Mouse (Mus musculus): Measurements from ENCODE around the gene Efna3. TPM values are rescaled to one million over a fixed set of nuclear protein-coding genes. Genes with fewer than 3 reads are reported as not detected.

The Efna3 gene
- polyA plus RNA-seq, 1 experiment from 2014 or later: 10.7 TPM

DNA sequence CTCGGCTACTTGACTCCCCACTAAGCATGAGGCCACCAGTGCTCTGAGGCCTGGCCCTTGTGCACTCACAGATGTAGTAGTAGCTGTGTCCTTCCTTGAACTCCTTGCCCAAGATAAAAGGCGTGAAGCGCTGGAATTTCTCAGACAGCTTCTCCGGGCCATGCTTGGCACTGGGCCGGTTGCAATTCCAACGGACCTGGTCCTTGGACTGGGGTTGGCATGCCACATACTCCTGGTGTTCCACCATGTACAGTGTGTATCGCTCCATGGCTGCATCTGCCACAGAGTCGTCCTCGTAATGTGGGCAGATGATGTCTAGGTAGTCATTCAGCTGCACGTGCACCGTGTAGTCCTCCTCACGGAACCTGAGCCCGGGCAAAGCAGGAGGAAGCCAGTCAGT lies 46.7 kb downstream of the Efna3 start:
- 92% methylated on average over 13 of the region's 13 CpGs for WGBS
- Histone ChIP-seq H3K9me3 (no peaks in the 10 kb centered on the region), H3K36me3 (0 out of 2 replicates have a peak, but pooled peaks cover 6% of the 10 kb centered on the region), H3K4me3 (no peak overlapping the region), H3K27me3 (ENCODE audit: insufficient read depth, poor library complexity, severe bottlenecking) (peaks cover 70% of the 10 kb centered on the region), H3K27ac (no peak overlapping the region), H3K4me1 (replicated peaks) (peaks cover 49% of the 10 kb centered on the region)
- DNase-seq (ENCODE audit: low spot score): no peak

- H3K9me3 ChIP-seq: no peaks in the 10 kb centered on the region
- H3K4me3 ChIP-seq: no peak overlapping the region
- no peak overlapping the region for H3K27ac ChIP-seq
- peaks cover 47% of the 10 kb centered on the region for H3K27me3 ChIP-seq (ENCODE audit: insufficient read depth, poor library complexity, severe bottlenecking)
- WGBS: 74% methylated on average over 6 of the region's 6 CpGs
- H3K4me1 ChIP-seq (replicated peaks): peaks cover 44% of the 10 kb centered on the region
- H3K36me3 ChIP-seq: peaks cover 13% of the 10 kb centered on the region
- no peak for DNase-seq (ENCODE audit: low spot score)
Observed at GRCm38 (mm10) chr3:89271760-89272159, 51.0 kb downstream of the Efna3 start.

DNA sequence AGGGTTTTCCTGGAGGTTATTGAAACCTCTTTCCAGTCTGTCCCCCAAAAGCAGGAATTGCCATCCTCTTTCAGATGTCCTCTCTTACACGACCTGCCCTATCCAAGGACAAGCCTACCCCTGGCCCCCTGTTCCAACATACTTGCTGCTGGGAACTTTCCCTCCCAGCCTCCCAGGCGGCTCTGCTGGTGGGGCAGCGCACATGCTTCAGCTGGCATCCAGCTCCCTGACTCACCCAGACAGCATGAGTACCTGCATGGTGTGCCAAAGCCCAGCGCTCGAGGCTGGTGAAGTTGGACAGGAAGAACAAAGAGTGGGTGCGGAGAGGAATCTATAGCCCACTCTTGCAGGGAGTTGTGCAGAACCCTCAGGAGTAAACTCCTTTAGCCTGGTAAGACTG lies 51.9 kb downstream of the Efna3 start:
- peaks cover 48% of the 10 kb centered on the region for H3K4me1 ChIP-seq (replicated peaks)
- H3K36me3 ChIP-seq: peaks cover 13% of the 10 kb centered on the region
- no peaks in the 10 kb centered on the region for H3K9me3 ChIP-seq
- peak overlapping the region; percentile 65 for H3K4me3 ChIP-seq
- WGBS: 73% methylated on average over 6 of the region's 6 CpGs
- H3K27ac ChIP-seq: peak overlapping the region; percentile 89
- DNase-seq (ENCODE audit: low spot score): no peak
- peaks cover 38% of the 10 kb centered on the region for H3K27me3 ChIP-seq (ENCODE audit: insufficient read depth, poor library complexity, severe bottlenecking)

- H3K27ac ChIP-seq: peak within 1 kb of the TSS; percentile 89
- peaks cover 13% of the 10 kb centered on the region for H3K36me3 ChIP-seq
- 7% methylated on average over 39 of the region's 39 CpGs for WGBS
- H3K27me3 ChIP-seq (ENCODE audit: insufficient read depth, poor library complexity, severe bottlenecking): peaks cover 36% of the 10 kb centered on the region
- H3K4me3 ChIP-seq: peak within 1 kb of the TSS; percentile 65
- H3K4me1 ChIP-seq (replicated peaks): peaks cover 50% of the 10 kb centered on the region
- peak; percentile 77 for DNase-seq (ENCODE audit: low spot score)
- H3K9me3 ChIP-seq: no peaks in the 10 kb centered on the region
Observed at GRCm38 (mm10) chr3:89270051-89270755, 52.6 kb downstream of the Efna3 start, which contains the start of gene Slc50a1. Slc50a1 (minus strand) TSS chr3:89270570.

DNA sequence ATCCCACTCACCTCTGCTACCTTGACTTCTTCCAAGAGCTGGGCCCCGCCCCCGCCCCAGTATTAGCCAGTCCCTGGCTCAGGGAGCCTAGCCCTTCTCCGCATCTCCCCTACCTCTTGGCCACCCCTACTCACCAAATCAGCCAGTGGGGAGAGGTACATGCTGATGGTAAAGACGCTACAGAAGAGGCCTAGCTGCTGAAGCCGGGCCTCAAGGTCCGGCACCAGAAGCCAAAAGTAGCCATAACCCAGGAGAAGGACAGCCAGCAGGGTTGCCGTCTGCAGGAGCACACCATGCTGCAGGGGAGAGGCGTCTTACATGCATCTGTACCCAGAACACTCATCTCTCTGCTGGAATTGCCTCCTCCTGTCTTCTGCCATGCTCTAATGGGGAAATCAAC lies 53.8 kb downstream of the Efna3 start:
- Histone ChIP-seq H3K36me3 (peaks cover 13% of the 10 kb centered on the region), H3K4me1 (replicated peaks) (peaks cover 50% of the 10 kb centered on the region), H3K27me3 (ENCODE audit: insufficient read depth, poor library complexity, severe bottlenecking) (peaks cover 36% of the 10 kb centered on the region), H3K4me3 (0 out of 2 replicates have a peak overlapping the region, but pooled peaks have one; percentile 65), H3K9me3 (no peaks in the 10 kb centered on the region), H3K27ac (no peak overlapping the region)
- no peak for DNase-seq (ENCODE audit: low spot score)
- WGBS: 49% methylated on average over 8 of the region's 8 CpGs

DNA sequence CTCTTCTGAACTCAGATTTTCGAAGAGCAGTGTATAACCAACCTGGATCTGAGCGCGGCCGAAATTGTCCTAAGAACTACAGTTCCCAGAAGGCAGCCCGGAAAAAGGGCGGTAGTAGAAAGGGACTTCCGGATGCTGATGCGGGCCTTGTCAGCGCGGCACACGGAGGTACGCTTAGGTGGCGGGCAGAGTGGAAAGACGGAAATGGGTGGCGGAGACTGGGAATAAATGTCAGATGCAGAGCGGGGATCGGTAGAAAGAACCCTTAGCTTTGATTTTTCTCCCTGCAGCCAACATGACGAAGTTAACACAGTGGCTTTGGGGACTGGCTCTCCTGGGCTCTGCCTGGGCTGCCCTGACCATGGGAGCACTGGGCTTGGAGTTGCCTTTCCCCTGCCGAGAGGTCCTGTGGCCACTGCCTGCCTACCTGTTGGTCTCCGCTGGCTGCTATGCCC lies 56.3 kb downstream of the Efna3 start:
- Histone ChIP-seq H3K27me3 (ENCODE audit: insufficient read depth, poor library complexity, severe bottlenecking) (peaks cover 23% of the 10 kb centered on the region), H3K4me3 (peak overlapping the region; percentile 64), H3K4me1 (replicated peaks) (peaks cover 47% of the 10 kb centered on the region), H3K36me3 (peaks cover 7% of the 10 kb centered on the region), H3K9me3 (no peaks in the 10 kb centered on the region), H3K27ac (peak overlapping the region; percentile 87)
- DNase-seq (ENCODE audit: low spot score): peak; percentile 83
- WGBS: 1% methylated on average over 20 of the region's 20 CpGs

Other genes starting within 250 kb of the Efna3 start
- gene Rusc1, start 229.7 kb downstream of the Efna3 start, polyA plus RNA-seq (2016; fragmentation: Nextera tagmentation; extraction: Ambion mirVana): 19.1 and 38.3 TPM in 2 replicates
- gene Gm43738, start 221.9 kb downstream of the Efna3 start, polyA plus RNA-seq (2016; fragmentation: Nextera tagmentation; extraction: Ambion mirVana): 0.09 TPM in 1 of 2 replicates, not detected in the other
- gene Fdps, start 221.0 kb downstream of the Efna3 start, polyA plus RNA-seq (2016; fragmentation: Nextera tagmentation; extraction: Ambion mirVana): 383 and 460 TPM in 2 replicates
- 4.4 and 6.0 TPM in 2 replicates for gene Pklr, start 186.8 kb downstream of the Efna3 start, polyA plus RNA-seq (2016; fragmentation: Nextera tagmentation; extraction: Ambion mirVana)
- gene Hcn3, start 162.8 kb downstream of the Efna3 start, polyA plus RNA-seq (2016; fragmentation: Nextera tagmentation; extraction: Ambion mirVana): 7.3 and 9.1 TPM in 2 replicates
- gene Clk2, start 158.2 kb downstream of the Efna3 start, polyA plus RNA-seq (2016; fragmentation: Nextera tagmentation; extraction: Ambion mirVana): 34.8 and 35.3 TPM in 2 replicates
- 98.9 and 116 TPM in 2 replicates for gene Scamp3, start 145.5 kb downstream of the Efna3 start, polyA plus RNA-seq (2016; fragmentation: Nextera tagmentation; extraction: Ambion mirVana)
- 30.2 and 38.7 TPM in 2 replicates for gene Fam189b, start 139.8 kb downstream of the Efna3 start, polyA plus RNA-seq (2016; fragmentation: Nextera tagmentation; extraction: Ambion mirVana)
- gene Gba, start 120.0 kb downstream of the Efna3 start, polyA plus RNA-seq (2016; fragmentation: Nextera tagmentation; extraction: Ambion mirVana): 41.0 and 50.0 TPM in 2 replicates
- 65.5 and 74.7 TPM in 2 replicates for gene Thbs3, start 107.8 kb downstream of the Efna3 start, polyA plus RNA-seq (2016; fragmentation: Nextera tagmentation; extraction: Ambion mirVana)
- gene Mtx1, start 95.9 kb downstream of the Efna3 start, polyA plus RNA-seq (2016; fragmentation: Nextera tagmentation; extraction: Ambion mirVana): 228 and 232 TPM in 2 replicates
- 1.1 and 1.8 TPM in 2 replicates for gene Muc1, start 93.9 kb downstream of the Efna3 start, polyA plus RNA-seq (2016; fragmentation: Nextera tagmentation; extraction: Ambion mirVana)
- gene Krtcap2, start 77.0 kb downstream of the Efna3 start, polyA plus RNA-seq (2016; fragmentation: Nextera tagmentation; extraction: Ambion mirVana): 276 and 282 TPM in 2 replicates
- 5.2 and 11.6 TPM in 2 replicates for gene Trim46, start 76.7 kb downstream of the Efna3 start, polyA plus RNA-seq (2016; fragmentation: Nextera tagmentation; extraction: Ambion mirVana)
- 97.0 and 99.4 TPM in 2 replicates for gene Dpm3, start 63.6 kb downstream of the Efna3 start, polyA plus RNA-seq (2016; fragmentation: Nextera tagmentation; extraction: Ambion mirVana)
- 34.4 and 36.8 TPM in 2 replicates for gene Slc50a1, start 52.4 kb downstream of the Efna3 start, polyA plus RNA-seq (2016; fragmentation: Nextera tagmentation; extraction: Ambion mirVana)
- 16.5 and 17.7 TPM in 2 replicates for gene Efna1, start 41.8 kb downstream of the Efna3 start, polyA plus RNA-seq (2016; fragmentation: Nextera tagmentation; extraction: Ambion mirVana)
- gene Efna4, start 15.1 kb upstream of the Efna3 start, polyA plus RNA-seq (2016; fragmentation: Nextera tagmentation; extraction: Ambion mirVana): 22.4 and 23.2 TPM in 2 replicates
- gene Adam15, start 27.0 kb upstream of the Efna3 start, polyA plus RNA-seq (2016; fragmentation: Nextera tagmentation; extraction: Ambion mirVana): 36.4 and 38.1 TPM in 2 replicates
- 0.34 TPM in 1 of 2 replicates, not detected in the other for gene Dcst2, start 39.0 kb upstream of the Efna3 start, polyA plus RNA-seq (2016; fragmentation: Nextera tagmentation; extraction: Ambion mirVana)
- 0.09 and 0.33 TPM in 2 replicates for gene Dcst1, start 42.3 kb upstream of the Efna3 start, polyA plus RNA-seq (2016; fragmentation: Nextera tagmentation; extraction: Ambion mirVana)
- 0.47 and 0.73 TPM in 2 replicates for gene Zbtb7b, start 71.8 kb upstream of the Efna3 start, polyA plus RNA-seq (2016; fragmentation: Nextera tagmentation; extraction: Ambion mirVana)
- 1.7 TPM in 1 of 2 replicates, not detected in the other for gene Lenep, start 79.8 kb upstream of the Efna3 start, polyA plus RNA-seq (2016; fragmentation: Nextera tagmentation; extraction: Ambion mirVana)
- gene Flad1, start 88.9 kb upstream of the Efna3 start, polyA plus RNA-seq (2016; fragmentation: Nextera tagmentation; extraction: Ambion mirVana): 28.3 and 31.9 TPM in 2 replicates
- gene Cks1b, start 95.4 kb upstream of the Efna3 start, polyA plus RNA-seq (2016; fragmentation: Nextera tagmentation; extraction: Ambion mirVana): 535 and 648 TPM in 2 replicates
- 58.3 and 68.1 TPM in 2 replicates for gene Shc1, start 95.5 kb upstream of the Efna3 start, polyA plus RNA-seq (2016; fragmentation: Nextera tagmentation; extraction: Ambion mirVana)
- 46.0 and 50.4 TPM in 2 replicates for gene Pygo2, start 107.2 kb upstream of the Efna3 start, polyA plus RNA-seq (2016; fragmentation: Nextera tagmentation; extraction: Ambion mirVana)
- gene Pbxip1, start 113.7 kb upstream of the Efna3 start, polyA plus RNA-seq (2016; fragmentation: Nextera tagmentation; extraction: Ambion mirVana): 21.1 and 21.6 TPM in 2 replicates
- gene Pmvk, start 131.6 kb upstream of the Efna3 start, polyA plus RNA-seq (2016; fragmentation: Nextera tagmentation; extraction: Ambion mirVana): 71.4 and 87.8 TPM in 2 replicates
- 1.2 TPM in 2 replicates for gene Kcnn3, start 197.2 kb upstream of the Efna3 start, polyA plus RNA-seq (2016; fragmentation: Nextera tagmentation; extraction: Ambion mirVana)